Mouse (Mus musculus): ENCODE data around the gene Pigyl. TPM values are rescaled to one million over a fixed set of nuclear protein-coding genes. Genes with fewer than 3 reads are reported as not detected.

Gene Pigyl
- 10 to 100 TPM; 30.9 to 31.9 TPM for total RNA-seq (2021)
- long read RNA-seq, experiment 1, transcript Pigyl-201 (2 exons, 695 nt): major isoform, 137 of 139 reads
- long read RNA-seq, experiment 1, partial matches to known transcripts: 0 of 139 reads
- long read RNA-seq, experiment 1, other reads (novel, unspliced or antisense): 2 of 139 reads
- long read RNA-seq, experiment 2, transcript Pigyl-201 (2 exons, 695 nt): major isoform, 85 of 90 reads
- long read RNA-seq, experiment 2, partial matches to known transcripts: 4 of 90 reads
- long read RNA-seq, experiment 2, other reads (novel, unspliced or antisense): 1 of 90 reads

GRCm38 (mm10) chr9:22156497-22157245 lies at the start of gene Pigyl:
Pigyl (plus strand) TSS chr9:22156846.
- peak; percentile 98 for DNase-seq

- no peak for DNase-seq
Measured at GRCm38 (mm10) chr9:22108194-22108593, 48.5 kb upstream of the Pigyl start.

- no peak for DNase-seq
Measured at GRCm38 (mm10) chr9:22115635-22116034, 41.0 kb upstream of the Pigyl start.

GRCm38 (mm10) chr9:22116086-22116485 lies 40.6 kb upstream of the Pigyl start:
- no peak for DNase-seq

GRCm38 (mm10) chr9:22116740-22117426 lies 39.8 kb upstream of the Pigyl start, which contains the start of gene Elof1:
Elof1 (minus strand) TSS chr9:22117172.
- DNase-seq: peak; percentile 88

- DNase-seq: no peak
Measured at GRCm38 (mm10) chr9:22117754-22118456, 38.7 kb upstream of the Pigyl start.

GRCm38 (mm10) chr9:22119543-22119942 lies 37.1 kb upstream of the Pigyl start:
- no peak for DNase-seq

- DNase-seq: no peak
Measured at GRCm38 (mm10) chr9:22121545-22121944, 35.1 kb upstream of the Pigyl start.

- no peak for DNase-seq
Measured at GRCm38 (mm10) chr9:22122005-22122404, 34.6 kb upstream of the Pigyl start.

- DNase-seq: no peak
Measured at GRCm38 (mm10) chr9:22123069-22123609, 33.5 kb upstream of the Pigyl start.

- no peak for DNase-seq
Measured at GRCm38 (mm10) chr9:22124169-22124568, 32.5 kb upstream of the Pigyl start.

- no peak for DNase-seq
Measured at GRCm38 (mm10) chr9:22125246-22126027, 31.2 kb upstream of the Pigyl start.

- peak; percentile 41 for DNase-seq
Measured at GRCm38 (mm10) chr9:22131226-22131981, 25.2 kb upstream of the Pigyl start.

- DNase-seq: no peak
Measured at GRCm38 (mm10) chr9:22132220-22132619, 24.4 kb upstream of the Pigyl start.

- DNase-seq: no peak
Measured at GRCm38 (mm10) chr9:22134246-22134890, 22.3 kb upstream of the Pigyl start.

GRCm38 (mm10) chr9:22134988-22135643 lies 21.5 kb upstream of the Pigyl start:
- DNase-seq: no peak

GRCm38 (mm10) chr9:22135644-22136390 lies 20.8 kb upstream of the Pigyl start, which contains the start of gene Acp5:
Acp5 (minus strand) TSS chr9:22135711.
- DNase-seq: no peak

- DNase-seq: no peak
Measured at GRCm38 (mm10) chr9:22136765-22137547, 19.7 kb upstream of the Pigyl start.
